Mouse (Mus musculus) limb, embryonic 11.5 days (tissue): Measurements from ENCODE around the gene Magea3. TPM values are rescaled to one million over a fixed set of nuclear protein-coding genes. Genes with fewer than 3 reads are reported as not detected.
"Not testable (repeated sequence)": the region's sequence is repeated elsewhere in the genome, so short reads cannot be mapped to it uniquely, and the experiment has no call there.

Experiments used
- ATAC-seq: fragments of 200-750 bp; cut with Nextera tagmentation; 2 replicates; pipeline ENCODE4 v1.8.0; 2017; ENCODE audit warnings: low read depth; ENCODE audit not compliant: insufficient number of reproducible peaks, low FRiP score, low TSS enrichment
- DNase-seq: peaks from one replicate; pipeline ENCODE4 v3.0.0-alpha.2; 2015; ENCODE audit warnings: low spot score
- H3K27ac ChIP-seq: fragments of 300-500 bp; sonication (generic); replicated peaks from 2 replicates; pipeline ENCODE4 v1.5.1; 2014; ENCODE audit warnings: low read depth, mild to moderate bottlenecking, low read length
- H3K27me3 ChIP-seq: fragments of 300-500 bp; sonication (generic); 2 replicates; pipeline ENCODE4 v1.6.1; 2014; ENCODE audit warnings: mild to moderate bottlenecking, low read length, mixed read lengths; ENCODE audit not compliant: control insufficient read depth, insufficient read depth
- H3K36me3 ChIP-seq: fragments of 300-500 bp; sonication (generic); 2 replicates; pipeline ENCODE4 v1.6.1; 2014; ENCODE audit warnings: mild to moderate bottlenecking, low read length, moderate library complexity, mixed read lengths; ENCODE audit not compliant: control insufficient read depth, insufficient read depth
- H3K4me1 ChIP-seq: fragments of 300-500 bp; sonication (generic); 2 replicates; pipeline ENCODE4 v1.6.1; 2014; ENCODE audit warnings: low read length, mixed read lengths; ENCODE audit not compliant: control insufficient read depth, insufficient read depth
- H3K4me2 ChIP-seq: fragments of 300-500 bp; sonication (generic); 2 replicates; pipeline ENCODE4 v1.6.1; 2014; ENCODE audit warnings: low read depth, mild to moderate bottlenecking, moderate library complexity; ENCODE audit not compliant: severe bottlenecking
- H3K4me3 ChIP-seq: fragments of 300-500 bp; sonication (generic); 2 replicates; pipeline ENCODE4 v1.5.1; 2014; ENCODE audit warnings: low read depth, low read length
- H3K9ac ChIP-seq: fragments of 300-500 bp; sonication (generic); 2 replicates; pipeline ENCODE4 v1.6.1; 2014; ENCODE audit warnings: mild to moderate bottlenecking, low read length
- H3K9me3 ChIP-seq: fragments of 300-500 bp; sonication (generic); 2 replicates; pipeline ENCODE4 v1.6.1; 2016; ENCODE audit warnings: low read length; ENCODE audit not compliant: control insufficient read depth
- WGBS: fragments of 180-500 bp; shearing (Covaris S2); extraction: QIAGEN DNeasy Blood & Tissue Kit; methylation state at CpG from one replicate; pipeline ENCODE4 v1.1.7; 2014; 5-methylcytosine and 5-hydroxymethylcytosine counted together
- polyA plus RNA-seq: library from polyadenylated mRNA; unstranded; fragments of >200 nt; fragmentation: Nextera tagmentation; extraction: Ambion mirVana; gene quantifications from 2 replicates; pipeline ENCODE4 v1.2.1, GENCODE M21; 2014

Gene Magea3
- polyA plus RNA-seq = not detected in 2 replicates

- H3K9me3 ChIP-seq, DNase-seq, H3K27ac ChIP-seq, H3K27me3 ChIP-seq, H3K9ac ChIP-seq, H3K4me1 ChIP-seq, H3K36me3 ChIP-seq, H3K4me2 ChIP-seq, H3K4me3 ChIP-seq, ATAC-seq: not testable (repeated sequence)
- WGBS = 67% methylated on average over 1 of the region's 1 CpGs
Observed at GRCm38 (mm10) chrX:154949405-154949804, at the start of gene Magea3. TSS of gene Magea3 (minus strand) at chrX:154949505.

GRCm38 (mm10) chrX:154995750-154996149, 46.4 kb upstream of the Magea3 start, which contains the start of gene Magea8:
TSS of gene Magea8 (minus strand) at chrX:154995850.
- H3K9me3 ChIP-seq, H3K27ac ChIP-seq, H3K4me2 ChIP-seq, DNase-seq, ATAC-seq, H3K4me1 ChIP-seq, H3K36me3 ChIP-seq, H3K9ac ChIP-seq, H3K4me3 ChIP-seq, H3K27me3 ChIP-seq: not testable (repeated sequence)
- WGBS = 95% methylated on average over 10 of the region's 11 CpGs

GRCm38 (mm10) chrX:154935887-154936286, 13.4 kb downstream of the Magea3 start, which contains the start of gene Magea6:
TSS of gene Magea6 (minus strand) at chrX:154935987.
- not testable (repeated sequence) for H3K36me3 ChIP-seq, H3K4me1 ChIP-seq, ATAC-seq, H3K9ac ChIP-seq, H3K4me2 ChIP-seq, H3K4me3 ChIP-seq, H3K27ac ChIP-seq, H3K27me3 ChIP-seq, DNase-seq, H3K9me3 ChIP-seq
- WGBS = 86% methylated on average over 1 of the region's 1 CpGs

Other genes with a start within 250 kb of the Magea3 start
- gene Cldn34b1, start 59.2 kb downstream of the Magea3 start, polyA plus RNA-seq = not detected in 2 replicates
- gene Magea6, start 13.5 kb downstream of the Magea3 start, polyA plus RNA-seq = not detected in 2 replicates
- not detected in 2 replicates for gene Magea8, start 46.3 kb upstream of the Magea3 start, polyA plus RNA-seq
- not detected in 2 replicates for gene Magea5, start 113.6 kb upstream of the Magea3 start, polyA plus RNA-seq
- not detected in 2 replicates for gene Magea1, start 140.3 kb upstream of the Magea3 start, polyA plus RNA-seq
- gene Magea2, start 144.2 kb upstream of the Magea3 start, polyA plus RNA-seq = not detected in 2 replicates
- gene Cldn34b2, start 178.9 kb upstream of the Magea3 start, polyA plus RNA-seq = not detected in 2 replicates